In genomic region chr17:63501091-63501490, GRCm38 (mm10) we compare ENCODE assay signal across 8 mouse cellular contexts. TPM values are rescaled to one million over a fixed set of nuclear protein-coding genes. Genes with fewer than 3 reads are reported as not detected.
DNase-seq lines count a peak whose midpoint lies in the region; ATAC-seq and TF ChIP-seq lines count a peak whose summit lies in the region.

No protein-coding gene starts in this region.

- H3K4me2 ChIP-seq in kidney, embryonic 14.5 days (replicated peaks; ENCODE audit: low read depth, low read length): peak overlapping the region; percentile 72
- H3K4me2 ChIP-seq in embryonic facial prominence, embryonic 12.5 days (replicated peaks): peak overlapping the region; percentile 70
- H3K4me2 ChIP-seq in intestine, embryonic 16.5 days (ENCODE audit: low read depth, low read length): peak overlapping the region; percentile 84; the same call in 1 of the 2 replicates
- H3K4me2 ChIP-seq in midbrain, embryonic 16.5 days (ENCODE audit: low read length): peak overlapping the region; percentile 71

- peaks cover 19% of the 10 kb centered on the region; the same call in 1 of the 2 replicates for H3K4me1 ChIP-seq in kidney, embryonic 14.5 days (ENCODE audit: control insufficient read depth, insufficient read depth, low read length)
- peaks cover 26% of the 10 kb centered on the region for H3K4me1 ChIP-seq in embryonic facial prominence, embryonic 12.5 days
- H3K4me1 ChIP-seq in intestine, embryonic 16.5 days (ENCODE audit: control insufficient read depth, insufficient read depth, low read length): peaks cover 20% of the 10 kb centered on the region
- H3K4me1 ChIP-seq in midbrain, embryonic 16.5 days (ENCODE audit: control insufficient read depth, insufficient read depth, low read length): peaks cover 24% of the 10 kb centered on the region

- no peak for DNase-seq in kidney, postnatal 25 days
- no peak for DNase-seq in left cerebral cortex, adult 2 months (ENCODE audit: extremely low spot score in 1 of 2, low spot score in 2 of 2)
- DNase-seq in adrenal gland, postnatal 14 days: no peak
- no peak for DNase-seq in left cerebral cortex, postnatal 4 days

- H3K9ac ChIP-seq in kidney, embryonic 14.5 days (ENCODE audit: low read depth, low read length): peak overlapping the region; percentile 99; the same call in 1 of the 2 replicates
- H3K9ac ChIP-seq in embryonic facial prominence, embryonic 12.5 days: no peak overlapping the region
- peak overlapping the region; percentile 99; the same call in 1 of the 2 replicates for H3K9ac ChIP-seq in intestine, embryonic 16.5 days (ENCODE audit: low read depth, low read length)
- no peak overlapping the region for H3K9ac ChIP-seq in midbrain, embryonic 16.5 days (ENCODE audit: low read depth, low read length)

- H3K27ac ChIP-seq in kidney, embryonic 14.5 days (ENCODE audit: low read depth, low read length): peak overlapping the region; percentile 99
- H3K27ac ChIP-seq in embryonic facial prominence, embryonic 12.5 days: no peak overlapping the region
- 0 out of 2 replicates have a peak overlapping the region, but pooled peaks have one; percentile 98 for H3K27ac ChIP-seq in intestine, embryonic 16.5 days (ENCODE audit: low read length)
- no peak overlapping the region for H3K27ac ChIP-seq in midbrain, embryonic 16.5 days (ENCODE audit: low read length)
- no peak overlapping the region; the same call in 1 of the 2 replicates for H3K27ac ChIP-seq in left cerebral cortex, adult 2 months

- intact Hi-C loops in left cerebral cortex, adult 2 months (cut with DNase I): no loop called here
- intact Hi-C loops in left cerebral cortex, postnatal 4 days (cut with DNase I): no loop called here

- no peaks in the 10 kb centered on the region for H3K27me3 ChIP-seq in kidney, embryonic 14.5 days (ENCODE audit: control insufficient read depth, insufficient read depth, low read length)
- H3K27me3 ChIP-seq in embryonic facial prominence, embryonic 12.5 days: no peaks in the 10 kb centered on the region
- H3K27me3 ChIP-seq in intestine, embryonic 16.5 days (replicated peaks; ENCODE audit: control insufficient read depth, insufficient read depth, low read length): no peaks in the 10 kb centered on the region
- no peaks in the 10 kb centered on the region for H3K27me3 ChIP-seq in midbrain, embryonic 16.5 days (ENCODE audit: control insufficient read depth, insufficient read depth, low read depth, low read length)

- ATAC-seq in kidney, embryonic 14.5 days (ENCODE audit: low FRiP score, low TSS enrichment): no peak
- no peak for ATAC-seq in embryonic facial prominence, embryonic 12.5 days (ENCODE audit: insufficient number of reproducible peaks, insufficient read depth, low FRiP score, low TSS enrichment)
- no peak for ATAC-seq in intestine, embryonic 16.5 days
- ATAC-seq in midbrain, embryonic 16.5 days: no peak

- no peaks in the 10 kb centered on the region for H3K9me3 ChIP-seq in kidney, embryonic 14.5 days (ENCODE audit: control insufficient read depth, low read length)
- no peaks in the 10 kb centered on the region for H3K9me3 ChIP-seq in embryonic facial prominence, embryonic 12.5 days
- H3K9me3 ChIP-seq in intestine, embryonic 16.5 days (ENCODE audit: control insufficient read depth, low read length): no peaks in the 10 kb centered on the region
- H3K9me3 ChIP-seq in midbrain, embryonic 16.5 days (replicated peaks; ENCODE audit: control insufficient read depth, low read length, poor library complexity, severe bottlenecking): no peaks in the 10 kb centered on the region

- TF ChIP-seq CTCF in left cerebral cortex, adult 2 months (IDR thresholded peaks at IDR 0.05): no peak

- H3K4me3 ChIP-seq in kidney, embryonic 14.5 days (ENCODE audit: low read length): no peak overlapping the region; the same call in 1 of the 2 replicates
- H3K4me3 ChIP-seq in embryonic facial prominence, embryonic 12.5 days: peak overlapping the region; percentile 93; the same call in 1 of the 2 replicates
- H3K4me3 ChIP-seq in intestine, embryonic 16.5 days (ENCODE audit: low read length): peak overlapping the region; percentile 92; the same call in 1 of the 2 replicates
- peak overlapping the region; percentile 96 for H3K4me3 ChIP-seq in midbrain, embryonic 16.5 days (ENCODE audit: low read depth, low read length)
- H3K4me3 ChIP-seq in left cerebral cortex, adult 2 months: no peak overlapping the region

- 92% methylated on average over 6 of the region's 6 CpGs for WGBS in kidney, embryonic 14.5 days
- 89% methylated on average over 6 of the region's 6 CpGs for WGBS in embryonic facial prominence, embryonic 12.5 days
- 93% methylated on average over 6 of the region's 6 CpGs for WGBS in intestine, embryonic 16.5 days
- 97% methylated on average over 6 of the region's 6 CpGs for WGBS in midbrain, embryonic 16.5 days

- H3K36me3 ChIP-seq in kidney, embryonic 14.5 days (ENCODE audit: control insufficient read depth, insufficient read depth, low read length): no peaks in the 10 kb centered on the region
- no peaks in the 10 kb centered on the region for H3K36me3 ChIP-seq in embryonic facial prominence, embryonic 12.5 days
- no peaks in the 10 kb centered on the region for H3K36me3 ChIP-seq in intestine, embryonic 16.5 days (ENCODE audit: control insufficient read depth, insufficient read depth, low read length)
- H3K36me3 ChIP-seq in midbrain, embryonic 16.5 days (ENCODE audit: control insufficient read depth, insufficient read depth, low read length): no peaks in the 10 kb centered on the region

RNA-seq across cellular contexts. Expression of gene Fbxl17, which starts 1.3 kb away (rescaled TPM):
- 8.8 and 11.1 TPM in 2 replicates for polyA plus RNA-seq in kidney, embryonic 14.5 days (2014; fragmentation: Nextera tagmentation; extraction: Ambion mirVana)
- 7.9 and 8.8 TPM in 2 replicates for polyA plus RNA-seq in embryonic facial prominence, embryonic 12.5 days (2016; fragmentation: Nextera tagmentation; extraction: Ambion mirVana)
- 2.3 TPM in 2 replicates for polyA plus RNA-seq in intestine, embryonic 16.5 days (2015; fragmentation: Nextera tagmentation; extraction: Ambion mirVana)
- 22.1 and 22.7 TPM in 2 replicates for polyA plus RNA-seq in midbrain, embryonic 16.5 days (2015; fragmentation: Nextera tagmentation; extraction: Ambion mirVana)
- 10 to 100 TPM; 59.0 to 66.2 TPM for total RNA-seq in left cerebral cortex, adult 2 months (2021)
- total RNA-seq in adrenal gland, postnatal 14 days (2021): 24.2 and 30.8 TPM in 2 replicates
- 10 to 100 TPM; 80.0 to 82.8 TPM for total RNA-seq in left cerebral cortex, postnatal 4 days (2021)

Comparison
In these comparisons a context has a peak if more than half of its experiments do, and no peak if none do; other contexts are left out.
1. H3K27ac ChIP-seq: peak in kidney, embryonic 14.5 days (single experiment) and intestine, embryonic 16.5 days (single experiment); none in embryonic facial prominence, embryonic 12.5 days (single experiment), midbrain, embryonic 16.5 days (single experiment) and left cerebral cortex, adult 2 months (single experiment).
2. H3K4me3 ChIP-seq: peak in embryonic facial prominence, embryonic 12.5 days (single experiment), intestine, embryonic 16.5 days (single experiment) and midbrain, embryonic 16.5 days (single experiment); none in kidney, embryonic 14.5 days (single experiment) and left cerebral cortex, adult 2 months (single experiment).
3. H3K9ac ChIP-seq: peak in kidney, embryonic 14.5 days (single experiment) and intestine, embryonic 16.5 days (single experiment); none in embryonic facial prominence, embryonic 12.5 days (single experiment) and midbrain, embryonic 16.5 days (single experiment).
4. Peak in every context shown above with its lines, with median percentiles within 50 percentile points of each other: H3K4me2 ChIP-seq.